Mouse (Mus musculus) urinary bladder, adult 18-20 months (tissue): ENCODE data around the gene Lrrfip1.

ENCODE experiments used
- DNase-seq, 2 experiments: peaks; one replicate each; pipeline ENCODE4 v3.0.0; 2022; ENCODE audit warnings: low spot score in 2 of 2, mixed read lengths in 2 of 2

The Lrrfip1 gene

GRCm38 (mm10) chr1:91085686-91086085 is 87.1 kb downstream of the Lrrfip1 start:
- no peak for DNase-seq

- no peak for DNase-seq
Measured at GRCm38 (mm10) chr1:91086325-91086724, 87.8 kb downstream of the Lrrfip1 start.

GRCm38 (mm10) chr1:91086748-91087147 is 88.2 kb downstream of the Lrrfip1 start:
- DNase-seq: no peak

GRCm38 (mm10) chr1:91088027-91088426 is 89.5 kb downstream of the Lrrfip1 start:
- DNase-seq: no peak

- no peak for DNase-seq
Measured at GRCm38 (mm10) chr1:91088941-91089340, 90.4 kb downstream of the Lrrfip1 start.

GRCm38 (mm10) chr1:91090456-91090855 is 91.9 kb downstream of the Lrrfip1 start:
- DNase-seq: no peak

GRCm38 (mm10) chr1:91092451-91092850 is 93.9 kb downstream of the Lrrfip1 start:
- no peak for DNase-seq

GRCm38 (mm10) chr1:91093296-91093695 is 94.8 kb downstream of the Lrrfip1 start:
- DNase-seq: no peak

- no peak for DNase-seq
Measured at GRCm38 (mm10) chr1:91094001-91094400, 95.5 kb downstream of the Lrrfip1 start.

GRCm38 (mm10) chr1:91095258-91095657 is 96.7 kb downstream of the Lrrfip1 start:
- DNase-seq: no peak

GRCm38 (mm10) chr1:91095853-91096252 is 97.3 kb downstream of the Lrrfip1 start:
- DNase-seq: no peak

GRCm38 (mm10) chr1:91096490-91096889 is 98.0 kb downstream of the Lrrfip1 start:
- DNase-seq: no peak

GRCm38 (mm10) chr1:91097283-91097834 is 98.8 kb downstream of the Lrrfip1 start:
- no peak for DNase-seq

GRCm38 (mm10) chr1:91098887-91099286 is 100.3 kb downstream of the Lrrfip1 start:
- DNase-seq: peak; percentile 39 to 65

GRCm38 (mm10) chr1:91101709-91102440 is 103.3 kb downstream of the Lrrfip1 start:
- no peak for DNase-seq

- DNase-seq: no peak
Measured at GRCm38 (mm10) chr1:91103366-91103983, 104.9 kb downstream of the Lrrfip1 start.

- DNase-seq: no peak
Measured at GRCm38 (mm10) chr1:91107548-91107947, 109.0 kb downstream of the Lrrfip1 start.

GRCm38 (mm10) chr1:91109302-91109701 is 110.8 kb downstream of the Lrrfip1 start:
- DNase-seq: no peak

- DNase-seq: no peak
Measured at GRCm38 (mm10) chr1:91112171-91112570, 113.6 kb downstream of the Lrrfip1 start.

- DNase-seq: no peak
Measured at GRCm38 (mm10) chr1:91112606-91113005, 114.1 kb downstream of the Lrrfip1 start.

GRCm38 (mm10) chr1:91122121-91122520 is 123.6 kb downstream of the Lrrfip1 start:
- DNase-seq: no peak

GRCm38 (mm10) chr1:91123004-91123403 is 124.5 kb downstream of the Lrrfip1 start:
- DNase-seq: no peak

GRCm38 (mm10) chr1:91123466-91123865 is 124.9 kb downstream of the Lrrfip1 start:
- no peak for DNase-seq
